Mouse (Mus musculus): Measurements from ENCODE around the gene Tmsb15b1. TPM values are rescaled to one million over a fixed set of nuclear protein-coding genes. Genes with fewer than 3 reads are reported as not detected.
"Not testable (repeated sequence)": the region's sequence is repeated elsewhere in the genome, so short reads cannot be mapped to it uniquely, and the experiment has no call there.

Tmsb15b1 gene
- polyA plus RNA-seq (2012; rRNA removed), result 0.63 and 1.3 TPM in 2 replicates

- WGBS, result 26% methylated on average over 15 of the region's 15 CpGs
- peak; percentile 24 for DNase-seq (ENCODE audit: low read depth, low spot score)
Observed at GRCm38 (mm10) chrX:136976424-136977084, at the start of gene Tmsb15b1, which contains the start of gene Tmsb15l. Tmsb15b1 (minus strand) TSS chrX:136976874. Tmsb15l (minus strand) TSS chrX:136976869.

GRCm38 (mm10) chrX:137019310-137019709 lies 42.6 kb upstream of the Tmsb15b1 start:
- DNase-seq (ENCODE audit: low read depth, low spot score), result no peak
- 40% methylated on average over 1 of the region's 1 CpGs for WGBS

- 72% methylated on average over 1 of the region's 1 CpGs for WGBS
- DNase-seq (ENCODE audit: low read depth, low spot score), result no peak
Observed at GRCm38 (mm10) chrX:137017668-137018067, 41.0 kb upstream of the Tmsb15b1 start.

GRCm38 (mm10) chrX:137015099-137015709 lies 38.5 kb upstream of the Tmsb15b1 start:
- no peak for DNase-seq (ENCODE audit: low read depth, low spot score)
- WGBS, result 51% methylated on average over 6 of the region's 6 CpGs

- DNase-seq (ENCODE audit: low read depth, low spot score), result no peak
- 76% methylated on average over 2 of the region's 2 CpGs for WGBS
Observed at GRCm38 (mm10) chrX:136996256-136996655, 19.6 kb upstream of the Tmsb15b1 start.

- DNase-seq (ENCODE audit: low read depth, low spot score), result no peak
- WGBS, result 46% methylated on average over 14 of the region's 14 CpGs
Observed at GRCm38 (mm10) chrX:136993641-136994040, 17.0 kb upstream of the Tmsb15b1 start.

GRCm38 (mm10) chrX:136992978-136993547 lies 16.4 kb upstream of the Tmsb15b1 start, which contains the start of gene Zcchc18:
Zcchc18 (plus strand) TSS chrX:136993155.
- 16% methylated on average over 26 of the region's 26 CpGs for WGBS
- no peak for DNase-seq (ENCODE audit: low read depth, low spot score)

GRCm38 (mm10) chrX:136992191-136992965 lies 15.7 kb upstream of the Tmsb15b1 start:
- WGBS, result 25% methylated on average over 19 of the region's 19 CpGs
- DNase-seq (ENCODE audit: low read depth, low spot score), result no peak

GRCm38 (mm10) chrX:136991274-136991673 lies 14.6 kb upstream of the Tmsb15b1 start:
- WGBS, result 60% methylated on average over 2 of the region's 2 CpGs
- DNase-seq (ENCODE audit: low read depth, low spot score), result no peak

- no peak for DNase-seq (ENCODE audit: low read depth, low spot score)
Observed at GRCm38 (mm10) chrX:136986039-136986438, 9.4 kb upstream of the Tmsb15b1 start.

- DNase-seq (ENCODE audit: low read depth, low spot score), result no peak
Observed at GRCm38 (mm10) chrX:136978616-136979015, 1.9 kb upstream of the Tmsb15b1 start.

- not testable (repeated sequence) for DNase-seq (ENCODE audit: low read depth, low spot score)
- 87% methylated on average over 6 of the region's 6 CpGs for WGBS
Observed at GRCm38 (mm10) chrX:136975397-136975796, 1.3 kb downstream of the Tmsb15b1 start, which contains the start of gene Tmsb15b2. Tmsb15b2 (minus strand) TSS chrX:136975497.

- no peak for DNase-seq (ENCODE audit: low read depth, low spot score)
- WGBS, result 31% methylated on average over 2 of the region's 2 CpGs
Observed at GRCm38 (mm10) chrX:136959688-136960087, 17.0 kb downstream of the Tmsb15b1 start.

GRCm38 (mm10) chrX:136958300-136958699 lies 18.4 kb downstream of the Tmsb15b1 start:
- 58% methylated on average over 5 of the region's 5 CpGs for WGBS
- DNase-seq (ENCODE audit: low read depth, low spot score), result not testable (repeated sequence)

GRCm38 (mm10) chrX:136957583-136958279 lies 18.9 kb downstream of the Tmsb15b1 start:
- DNase-seq (ENCODE audit: low read depth, low spot score), result not testable (repeated sequence)
- WGBS, result 29% methylated on average over 13 of the region's 13 CpGs

GRCm38 (mm10) chrX:136937985-136938384 lies 38.7 kb downstream of the Tmsb15b1 start:
- DNase-seq (ENCODE audit: low read depth, low spot score), result no peak
- WGBS, result 14% methylated on average over 3 of the region's 3 CpGs

- WGBS, result 94% methylated on average over 14 of the region's 14 CpGs
- no peak for DNase-seq (ENCODE audit: low read depth, low spot score)
Observed at GRCm38 (mm10) chrX:136927031-136927430, 49.6 kb downstream of the Tmsb15b1 start, which contains the start of gene H2bfm. H2bfm (plus strand) TSS chrX:136927325.

- DNase-seq (ENCODE audit: low read depth, low spot score), result no peak
Observed at GRCm38 (mm10) chrX:136925863-136926262, 50.8 kb downstream of the Tmsb15b1 start.

All from large intestine, adult 2 months (tissue).